Mouse (Mus musculus) heart, embryonic 14.5 days (tissue): ENCODE results near the gene Specc1. TPM values are rescaled to one million over a fixed set of nuclear protein-coding genes. Genes with fewer than 3 reads are reported as not detected.

Experiments used
- ATAC-seq: fragments of 200-750 bp; cut with Nextera tagmentation; 2 replicates; pipeline ENCODE4 v1.8.0; 2017; ENCODE audit warnings: low read depth, moderate TSS enrichment; ENCODE audit not compliant: insufficient number of reproducible peaks, insufficient read depth, low FRiP score
- H3K27ac ChIP-seq, 2 experiments: fragments of 200-500 bp in 1 of 2; fragments of 300-500 bp in 1 of 2; sonication (generic) in 1 of 2; replicated peaks in 1 of 2; 2 replicates each; pipeline ENCODE4 v1.5.1; 2012 to 2014; ENCODE audit warnings: low read depth in 2 of 2, low read length in 2 of 2, control low read depth in 1 of 2, mild to moderate bottlenecking in 1 of 2, mixed read lengths in 1 of 2; ENCODE audit not compliant: control insufficient read depth in 1 of 2, insufficient read depth in 1 of 2
- H3K27me3 ChIP-seq: fragments of 300-500 bp; sonication (generic); 2 replicates; pipeline ENCODE4 v1.6.1; 2014; ENCODE audit warnings: mild to moderate bottlenecking, low read length, control low read depth; ENCODE audit not compliant: control insufficient read depth, insufficient read depth
- H3K36me3 ChIP-seq: fragments of 300-500 bp; sonication (generic); 2 replicates; pipeline ENCODE4 v1.6.1; 2014; ENCODE audit warnings: mild to moderate bottlenecking, control low read depth, low read length, mixed read lengths; ENCODE audit not compliant: control insufficient read depth, insufficient read depth
- H3K4me1 ChIP-seq, 2 experiments: fragments of 200-500 bp in 1 of 2; fragments of 300-500 bp in 1 of 2; sonication (generic) in 1 of 2; 2 replicates each; pipeline ENCODE4 v1.6.1; 2012 to 2014; ENCODE audit warnings: low read length in 2 of 2, control low read depth in 1 of 2, mixed read lengths in 1 of 2; ENCODE audit not compliant: control insufficient read depth in 2 of 2, insufficient read depth in 2 of 2
- H3K4me2 ChIP-seq: fragments of 300-500 bp; sonication (generic); 2 replicates; pipeline ENCODE4 v1.6.1; 2014; ENCODE audit warnings: mild to moderate bottlenecking, low read length
- H3K4me3 ChIP-seq, 2 experiments: fragments of 200-500 bp in 1 of 2; fragments of 300-500 bp in 1 of 2; sonication (generic) in 1 of 2; 2 replicates each; pipeline ENCODE4 v1.5.1; 2012 to 2014; ENCODE audit warnings: low read length in 2 of 2, mild to moderate bottlenecking in 2 of 2, control low read depth in 1 of 2, low read depth in 1 of 2, moderate library complexity in 1 of 2; ENCODE audit not compliant: control insufficient read depth in 1 of 2, insufficient read depth in 1 of 2
- H3K9ac ChIP-seq: fragments of 300-500 bp; sonication (generic); 2 replicates; pipeline ENCODE4 v1.6.1; 2014; ENCODE audit warnings: mild to moderate bottlenecking, low read length
- H3K9me3 ChIP-seq: fragments of 300-500 bp; sonication (generic); 2 replicates; pipeline ENCODE4 v1.6.1; 2016; ENCODE audit warnings: low read length, control low read depth; ENCODE audit not compliant: control insufficient read depth
- WGBS: fragments of 180-500 bp; shearing (Covaris S2); extraction: QIAGEN DNeasy Blood & Tissue Kit; methylation state at CpG from one replicate; pipeline ENCODE4 v1.1.7; 2014; 5-methylcytosine and 5-hydroxymethylcytosine counted together
- polyA plus RNA-seq: library from polyadenylated mRNA; unstranded; fragments of >200 nt; fragmentation: Nextera tagmentation; extraction: Ambion mirVana; gene quantifications from 2 replicates; pipeline ENCODE4 v1.2.1, GENCODE M21; 2014

Gene Specc1
- polyA plus RNA-seq, 1 experiment from 2014 or later, result 12.1 TPM

GRCm38 (mm10) chr11:61970901-61971300, 14.3 kb downstream of the Specc1 start:
- H3K4me3 ChIP-seq, result no peak overlapping the region
- no peak for ATAC-seq
- no peak overlapping the region for H3K27ac ChIP-seq
- no peaks in the 10 kb centered on the region for H3K27me3 ChIP-seq
- WGBS, result 54% methylated on average over 5 of the region's 5 CpGs
- H3K36me3 ChIP-seq, result no peaks in the 10 kb centered on the region
- no peak overlapping the region for H3K9ac ChIP-seq
- no peaks in the 10 kb centered on the region for H3K9me3 ChIP-seq
- H3K4me1 ChIP-seq, result peaks cover 5 to 6% of the 10 kb centered on the region in 2 experiments; a peak in 3 of 4 replicates
- no peak overlapping the region for H3K4me2 ChIP-seq

GRCm38 (mm10) chr11:61971441-61972221, 15.1 kb downstream of the Specc1 start:
- H3K9me3 ChIP-seq, result no peaks in the 10 kb centered on the region
- no peak overlapping the region for H3K9ac ChIP-seq
- no peaks in the 10 kb centered on the region for H3K27me3 ChIP-seq
- H3K27ac ChIP-seq, result no peak overlapping the region
- H3K4me2 ChIP-seq, result no peak overlapping the region
- H3K4me3 ChIP-seq, result no peak overlapping the region
- ATAC-seq, result no peak
- WGBS, result 61% methylated on average over 7 of the region's 7 CpGs
- no peaks in the 10 kb centered on the region for H3K36me3 ChIP-seq
- H3K4me1 ChIP-seq, result peaks cover 5 to 6% of the 10 kb centered on the region in 2 experiments; a peak in 3 of 4 replicates

GRCm38 (mm10) chr11:61974106-61974707, 17.6 kb downstream of the Specc1 start:
- peaks cover 5 to 6% of the 10 kb centered on the region in 2 experiments; a peak in 3 of 4 replicates for H3K4me1 ChIP-seq
- H3K9ac ChIP-seq, result no peak overlapping the region

GRCm38 (mm10) chr11:61975783-61976182, 19.2 kb downstream of the Specc1 start:
- no peak for ATAC-seq
- Histone ChIP-seq H3K4me3 (no peak overlapping the region), H3K27me3 (no peaks in the 10 kb centered on the region), H3K4me2 (no peak overlapping the region), H3K4me1 (peaks cover 5 to 6% of the 10 kb centered on the region in 2 experiments; a peak in 3 of 4 replicates), H3K9me3 (no peaks in the 10 kb centered on the region), H3K36me3 (no peaks in the 10 kb centered on the region), H3K9ac (no peak overlapping the region), H3K27ac (no peak overlapping the region)
- 72% methylated on average over 1 of the region's 1 CpGs for WGBS

More at GRCm38 (mm10) chr11:61974106-61974707, 17.6 kb downstream of the Specc1 start:
- no peaks in the 10 kb centered on the region for H3K9me3 ChIP-seq
- ATAC-seq, result no peak
- H3K4me3 ChIP-seq, result no peak overlapping the region
- 44% methylated on average over 13 of the region's 13 CpGs for WGBS
- H3K27me3 ChIP-seq, result no peaks in the 10 kb centered on the region
- no peak overlapping the region for H3K4me2 ChIP-seq
- H3K27ac ChIP-seq, result no peak overlapping the region
- no peaks in the 10 kb centered on the region for H3K36me3 ChIP-seq

GRCm38 (mm10) chr11:61981285-61981684, 24.7 kb downstream of the Specc1 start:
- H3K27me3 ChIP-seq, result no peaks in the 10 kb centered on the region
- H3K4me1 ChIP-seq, result no peaks in the 10 kb centered on the region
- 64% methylated on average over 2 of the region's 2 CpGs for WGBS
- no peaks in the 10 kb centered on the region for H3K36me3 ChIP-seq
- H3K4me2 ChIP-seq, result no peak overlapping the region
- no peak for ATAC-seq
- H3K9ac ChIP-seq, result no peak overlapping the region
- H3K4me3 ChIP-seq, result no peak overlapping the region
- no peaks in the 10 kb centered on the region for H3K9me3 ChIP-seq
- no peak overlapping the region for H3K27ac ChIP-seq

- ATAC-seq, result no peak
- Histone ChIP-seq H3K9ac (no peak overlapping the region), H3K9me3 (no peaks in the 10 kb centered on the region), H3K4me2 (no peak overlapping the region), H3K36me3 (no peaks in the 10 kb centered on the region), H3K27me3 (no peaks in the 10 kb centered on the region), H3K4me1 (no peaks in the 10 kb centered on the region), H3K27ac (no peak overlapping the region), H3K4me3 (no peak overlapping the region)
- 78% methylated on average over 9 of the region's 9 CpGs for WGBS
Observed at GRCm38 (mm10) chr11:61982828-61983227, 26.3 kb downstream of the Specc1 start.

GRCm38 (mm10) chr11:61986939-61987338, 30.4 kb downstream of the Specc1 start:
- H3K4me2 ChIP-seq, result no peak overlapping the region
- WGBS, result 70% methylated on average over 4 of the region's 4 CpGs

More at GRCm38 (mm10) chr11:61986939-61987338, 30.4 kb downstream of the Specc1 start:
- Histone ChIP-seq H3K27ac (no peak overlapping the region), H3K9me3 (0 out of 2 replicates have a peak, but pooled peaks cover 3% of the 10 kb centered on the region), H3K36me3 (no peaks in the 10 kb centered on the region), H3K9ac (no peak overlapping the region), H3K4me3 (no peak overlapping the region), H3K4me1 (no peaks in the 10 kb centered on the region), H3K27me3 (no peaks in the 10 kb centered on the region)
- ATAC-seq, result no peak
